Mouse (Mus musculus): Measurements from ENCODE around the gene Inha. TPM values are rescaled to one million over a fixed set of nuclear protein-coding genes. Genes with fewer than 3 reads are reported as not detected.
A peak's percentile ranks its signal among the peaks of the same experiment; 100 is the strongest.

The Inha gene
- total RNA-seq (2017): not detected in 3 replicates

- ATAC-seq (replicated peaks; ENCODE audit: insufficient number of reproducible peaks, low FRiP score, low TSS enrichment, poor library complexity, severe bottlenecking): no peak
These were observed at the start of gene Inha for GRCm38 (mm10) chr1:75507006-75507405. TSS of gene Inha (plus strand) at chr1:75507077.

- no peak for ATAC-seq (replicated peaks; ENCODE audit: insufficient number of reproducible peaks, low FRiP score, low TSS enrichment, poor library complexity, severe bottlenecking)
These were observed 49.2 kb upstream of the Inha start for GRCm38 (mm10) chr1:75457710-75458024.

DNA sequence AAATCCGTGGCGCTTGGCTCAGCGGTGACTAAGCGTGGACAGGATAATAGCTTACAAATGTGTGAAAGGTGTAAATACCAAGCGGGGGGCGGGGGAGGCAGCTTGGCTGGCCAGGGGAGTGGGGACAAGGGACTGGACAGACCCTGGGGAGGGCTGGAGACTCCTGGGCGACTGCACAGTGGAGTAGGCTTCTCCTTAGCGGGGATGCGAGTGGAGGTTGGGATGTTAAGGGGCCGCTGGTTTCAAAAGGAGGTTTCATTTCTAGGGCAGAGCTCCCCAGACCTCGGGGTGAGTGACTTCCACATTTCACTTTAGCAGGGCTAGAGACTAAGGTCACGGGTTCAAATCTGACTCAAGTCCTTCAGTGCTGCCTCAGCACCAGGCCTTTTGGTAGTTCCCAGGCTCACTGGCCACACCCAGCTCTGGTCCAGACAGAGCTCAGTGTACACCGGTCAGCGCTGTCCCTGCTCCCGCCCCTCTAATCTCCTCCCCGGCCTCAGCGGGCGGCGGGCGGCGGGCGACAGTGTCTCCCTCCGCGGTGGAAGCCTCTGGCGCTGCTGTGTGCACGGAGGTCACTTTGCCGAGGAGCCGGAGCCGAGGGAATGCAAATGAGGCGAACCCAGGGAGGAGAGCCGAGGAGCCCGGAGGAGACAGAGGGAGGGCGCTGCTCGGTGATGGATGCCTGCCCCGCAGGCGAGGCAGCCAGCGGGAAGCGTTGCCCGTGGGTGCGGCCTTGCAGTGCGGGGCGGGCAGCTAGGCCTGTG lies 48.7 kb upstream of the Inha start:
- ATAC-seq (replicated peaks; ENCODE audit: insufficient number of reproducible peaks, low FRiP score, low TSS enrichment, poor library complexity, severe bottlenecking): no peak

- ATAC-seq (replicated peaks; ENCODE audit: insufficient number of reproducible peaks, low FRiP score, low TSS enrichment, poor library complexity, severe bottlenecking): no peak
These were observed 47.8 kb upstream of the Inha start for GRCm38 (mm10) chr1:75458789-75459684.

DNA sequence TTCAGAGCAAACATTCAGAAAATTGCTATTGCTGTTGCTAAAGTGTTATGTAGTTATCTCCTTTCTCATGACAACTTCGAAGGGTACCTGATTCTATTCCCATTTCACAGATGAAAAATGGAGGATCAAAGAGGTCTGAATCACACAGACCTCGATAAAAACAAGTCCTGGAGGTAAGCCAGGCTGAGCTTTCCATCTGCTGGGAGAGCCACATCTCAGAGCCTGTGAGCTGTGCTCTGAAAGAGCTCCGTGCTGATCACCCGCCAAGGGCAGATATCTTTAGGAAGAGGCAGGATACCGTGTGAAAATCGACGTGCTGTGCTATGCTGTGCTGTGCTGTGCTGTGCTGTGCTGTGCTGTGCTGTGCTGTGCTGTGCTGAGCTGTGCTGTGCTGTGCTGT lies 46.6 kb upstream of the Inha start:
- no peak for ATAC-seq (replicated peaks; ENCODE audit: insufficient number of reproducible peaks, low FRiP score, low TSS enrichment, poor library complexity, severe bottlenecking)

- no peak for ATAC-seq (replicated peaks; ENCODE audit: insufficient number of reproducible peaks, low FRiP score, low TSS enrichment, poor library complexity, severe bottlenecking)
These were observed 44.2 kb upstream of the Inha start for GRCm38 (mm10) chr1:75462636-75463035.

DNA sequence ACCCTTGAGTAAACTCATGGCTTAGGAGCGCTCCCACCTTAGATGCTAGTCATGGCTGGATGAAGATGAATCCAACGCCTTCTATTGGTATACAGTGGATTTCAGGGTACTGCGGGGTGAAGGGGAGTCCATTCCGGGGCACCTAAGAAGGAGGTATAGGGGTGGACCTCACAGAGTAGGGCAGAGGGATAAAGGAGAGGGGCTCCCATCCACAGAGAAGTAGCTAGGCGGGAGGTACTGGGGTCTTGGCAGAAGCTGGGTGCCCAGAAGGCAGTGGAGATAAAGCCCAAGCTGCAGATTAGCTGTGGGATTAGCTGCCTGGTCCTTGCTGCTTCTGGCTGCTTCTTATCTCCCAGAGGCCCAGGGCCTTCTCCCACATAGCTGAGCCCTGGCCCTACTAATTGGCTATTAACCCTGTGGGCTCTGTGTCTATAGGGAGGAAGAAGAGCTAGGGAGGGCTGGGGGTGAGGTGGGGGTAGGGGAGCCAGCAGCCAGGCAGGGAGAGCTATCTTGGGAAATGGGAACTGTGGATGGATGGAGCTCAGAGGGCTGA lies 43.1 kb upstream of the Inha start:
- no peak for ATAC-seq (replicated peaks; ENCODE audit: insufficient number of reproducible peaks, low FRiP score, low TSS enrichment, poor library complexity, severe bottlenecking)

DNA sequence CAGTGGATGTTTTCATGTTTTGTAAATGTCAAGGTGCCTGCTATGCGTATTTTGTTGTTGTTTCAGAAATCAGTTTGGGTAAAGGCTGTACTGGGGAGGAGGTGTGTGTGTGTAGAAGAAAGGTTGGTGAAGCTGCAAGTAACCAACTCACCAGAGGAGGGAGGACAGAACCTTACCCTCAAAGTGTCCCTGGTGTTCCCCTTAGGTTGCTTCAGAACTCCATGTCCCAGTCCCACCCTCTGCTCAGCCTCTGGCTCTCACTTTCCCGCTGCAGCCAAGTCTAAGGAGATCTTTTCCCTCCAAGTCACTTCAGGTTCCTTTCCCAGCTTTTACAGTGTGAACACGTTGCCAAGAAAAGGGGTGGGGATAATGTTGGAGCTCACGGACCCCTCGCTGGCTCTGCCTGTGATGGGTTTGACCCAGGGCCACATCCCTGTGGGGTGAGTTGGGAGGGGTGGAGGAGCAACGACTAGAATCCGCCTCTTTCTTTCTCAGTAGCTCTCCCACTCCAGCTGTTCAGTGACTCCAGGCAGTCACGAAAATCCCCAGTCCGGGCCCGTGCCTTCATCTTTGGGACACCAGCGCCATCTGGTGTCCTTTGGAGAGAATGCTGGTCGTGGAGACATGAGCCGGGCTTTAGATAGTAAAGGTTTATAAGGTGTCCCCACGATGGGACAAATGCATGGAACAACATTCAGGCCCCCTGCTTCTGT lies 39.5 kb upstream of the Inha start:
- 0 out of 2 replicates have a peak, but pooled peaks have one; percentile 52 for ATAC-seq (replicated peaks; ENCODE audit: insufficient number of reproducible peaks, low FRiP score, low TSS enrichment, poor library complexity, severe bottlenecking)

DNA sequence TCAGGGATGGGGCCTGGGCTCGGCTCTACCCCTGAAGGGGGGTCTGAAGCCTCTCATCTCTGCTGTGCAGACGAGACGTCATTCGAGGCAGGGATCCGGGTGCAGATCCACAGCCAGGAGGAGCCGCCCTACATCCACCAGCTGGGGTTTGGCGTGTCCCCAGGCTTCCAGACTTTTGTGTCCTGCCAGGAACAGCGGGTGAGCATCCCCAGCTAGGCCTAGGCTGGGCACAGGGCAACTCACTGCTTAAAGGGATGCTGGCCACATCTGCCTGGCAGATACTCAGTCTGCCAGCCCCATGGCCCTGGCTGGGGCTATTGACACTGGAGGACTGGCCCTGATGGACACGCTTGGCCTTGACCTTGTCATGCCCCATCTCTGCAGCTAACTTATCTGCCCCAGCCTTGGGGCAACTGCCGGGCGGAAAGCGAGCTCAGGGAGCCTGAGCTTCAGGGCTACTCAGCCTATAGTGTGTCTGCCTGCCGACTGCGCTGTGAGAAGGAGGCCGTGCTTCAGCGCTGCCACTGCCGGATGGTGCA lies 37.5 kb upstream of the Inha start:
- no peak for ATAC-seq (replicated peaks; ENCODE audit: insufficient number of reproducible peaks, low FRiP score, low TSS enrichment, poor library complexity, severe bottlenecking)

DNA sequence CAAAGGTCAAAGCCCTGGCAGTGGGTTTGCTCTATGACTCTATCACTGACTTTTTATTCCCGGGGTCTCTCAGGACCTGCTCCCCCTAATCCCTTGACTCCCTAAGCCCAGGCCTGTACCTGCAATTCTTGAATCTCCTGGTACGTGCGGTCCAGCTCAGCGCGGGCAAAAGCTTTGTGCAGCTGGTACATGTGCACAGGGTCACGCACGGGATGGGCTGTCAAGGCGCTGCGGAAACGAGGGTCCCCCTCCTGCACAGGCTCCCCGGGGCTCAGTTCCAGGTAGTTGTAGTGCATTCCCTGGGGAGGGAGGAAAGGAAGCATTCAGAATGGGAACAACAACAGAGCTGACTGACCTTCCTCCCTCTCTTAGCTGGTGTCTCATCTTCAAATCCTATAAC lies 30.4 kb upstream of the Inha start:
- ATAC-seq (replicated peaks; ENCODE audit: insufficient number of reproducible peaks, low FRiP score, low TSS enrichment, poor library complexity, severe bottlenecking): no peak

DNA sequence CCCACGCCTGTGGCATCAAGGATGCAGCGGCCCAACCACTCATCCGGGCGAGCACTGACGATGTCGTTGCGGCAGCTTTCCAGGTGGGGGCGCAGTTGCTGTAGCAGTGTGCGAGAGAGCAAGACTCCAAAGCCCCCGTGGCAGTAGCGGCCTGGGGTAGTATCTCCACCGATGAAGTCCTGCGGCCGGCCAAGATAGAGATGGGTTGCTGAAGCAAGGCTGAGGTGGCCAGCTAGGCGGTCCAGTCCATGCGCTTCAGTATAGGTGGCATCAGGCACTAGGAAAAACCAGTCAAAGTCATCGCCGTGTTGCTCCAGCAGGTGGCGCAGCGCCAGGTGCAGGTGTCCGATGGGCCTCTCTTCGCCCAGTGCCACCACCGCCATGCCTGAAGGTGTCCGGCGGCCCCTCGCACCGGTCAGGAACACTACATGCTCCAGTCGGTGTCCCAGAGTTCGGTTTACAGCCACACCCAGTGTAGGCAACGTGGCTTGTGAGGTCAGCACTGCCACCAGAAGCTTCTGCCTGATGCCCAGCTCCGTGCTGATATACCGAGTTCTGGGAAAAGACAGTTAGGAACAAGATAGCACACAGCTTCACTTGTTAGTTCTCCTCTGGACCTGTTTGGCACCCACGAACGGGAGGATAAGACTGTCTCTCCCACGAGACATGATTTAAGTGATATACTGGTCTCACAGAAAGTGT lies 29.5 kb upstream of the Inha start:
- ATAC-seq (replicated peaks; ENCODE audit: insufficient number of reproducible peaks, low FRiP score, low TSS enrichment, poor library complexity, severe bottlenecking): peak; percentile 24

DNA sequence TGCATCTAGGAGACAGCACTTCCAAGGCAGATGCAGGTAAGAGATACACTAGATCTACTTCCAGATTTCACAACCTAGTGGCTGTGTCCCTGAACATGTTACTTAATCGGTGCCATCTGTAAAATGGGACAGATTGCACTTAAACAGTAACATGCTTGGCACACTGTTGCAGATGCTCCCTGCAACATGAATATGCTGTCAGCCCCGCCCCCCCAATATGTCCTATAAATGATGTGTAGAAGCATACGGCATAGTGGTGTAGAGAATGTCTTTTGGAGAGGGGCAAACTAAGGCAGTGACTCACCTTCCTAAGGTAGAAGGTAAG lies 28.9 kb upstream of the Inha start:
- no peak for ATAC-seq (replicated peaks; ENCODE audit: insufficient number of reproducible peaks, low FRiP score, low TSS enrichment, poor library complexity, severe bottlenecking)

DNA sequence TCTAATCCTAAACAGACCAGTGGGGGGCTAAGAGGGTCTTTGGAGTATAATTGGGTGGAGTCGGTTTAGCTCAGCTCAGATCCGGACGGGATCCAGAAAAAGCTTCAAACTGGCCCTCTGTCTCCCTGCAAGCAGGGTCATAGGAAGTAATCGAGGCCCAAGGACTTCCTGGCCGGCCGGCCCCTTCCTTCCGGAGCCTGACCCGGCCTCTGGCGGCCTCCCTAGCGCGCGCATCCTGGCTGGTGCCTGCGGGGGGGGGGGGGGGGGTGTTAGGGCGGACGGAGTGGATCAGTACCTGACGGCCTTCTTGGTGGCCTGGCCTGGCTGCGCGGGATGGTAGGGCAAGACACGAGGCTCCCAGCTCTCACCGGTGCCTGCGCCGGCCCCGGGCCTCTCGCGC lies 28.4 kb upstream of the Inha start:
- ATAC-seq (replicated peaks; ENCODE audit: insufficient number of reproducible peaks, low FRiP score, low TSS enrichment, poor library complexity, severe bottlenecking): no peak

GRCm38 (mm10) chr1:75478916-75479634 lies 27.8 kb upstream of the Inha start, which contains the start of the genes Chpf and Tmem198:
TSS of gene Chpf (minus strand) at chr1:75479307.
TSS of gene Tmem198 (plus strand) at chr1:75479532.
- peak; percentile 85 for ATAC-seq (replicated peaks; ENCODE audit: insufficient number of reproducible peaks, low FRiP score, low TSS enrichment, poor library complexity, severe bottlenecking)

DNA sequence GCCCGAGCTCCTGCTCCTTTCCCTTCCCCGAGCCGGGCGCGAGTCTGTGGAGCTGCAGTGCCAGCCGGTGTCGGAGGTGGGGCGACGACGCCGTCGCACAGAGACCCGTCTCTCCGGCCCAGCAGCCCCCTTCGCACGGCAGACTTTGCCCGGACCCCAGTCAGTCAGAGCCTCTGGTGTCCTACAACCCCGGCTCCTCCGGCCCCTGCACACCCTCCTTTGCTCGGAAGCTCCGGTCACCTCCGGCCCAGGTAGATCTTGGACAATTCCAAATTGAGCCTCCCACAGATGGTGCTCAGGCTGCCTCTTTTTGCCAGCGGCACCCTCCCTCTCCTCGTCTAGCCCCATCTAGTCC lies 27.3 kb upstream of the Inha start:
- ATAC-seq (replicated peaks; ENCODE audit: insufficient number of reproducible peaks, low FRiP score, low TSS enrichment, poor library complexity, severe bottlenecking): no peak

DNA sequence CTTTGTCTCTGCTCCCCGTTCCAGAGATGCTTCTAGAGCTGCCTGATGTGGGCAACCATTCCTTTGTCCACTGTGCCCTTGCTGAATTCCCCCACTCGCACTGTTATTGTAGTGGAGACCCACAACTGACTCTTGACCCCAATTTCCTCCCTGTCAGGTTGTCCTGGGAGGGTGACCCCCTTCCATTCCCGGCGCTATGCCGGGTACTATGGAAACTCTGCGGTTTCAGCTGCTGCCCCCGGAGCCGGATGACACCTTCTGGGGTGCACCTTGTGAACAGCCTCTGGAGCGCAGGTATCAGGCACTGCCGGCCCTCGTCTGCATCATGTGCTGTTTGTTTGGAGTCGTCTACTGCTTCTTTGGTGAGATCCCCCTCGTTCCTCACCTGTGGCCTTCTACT lies 26.8 kb upstream of the Inha start:
- ATAC-seq (replicated peaks; ENCODE audit: insufficient number of reproducible peaks, low FRiP score, low TSS enrichment, poor library complexity, severe bottlenecking): no peak

DNA sequence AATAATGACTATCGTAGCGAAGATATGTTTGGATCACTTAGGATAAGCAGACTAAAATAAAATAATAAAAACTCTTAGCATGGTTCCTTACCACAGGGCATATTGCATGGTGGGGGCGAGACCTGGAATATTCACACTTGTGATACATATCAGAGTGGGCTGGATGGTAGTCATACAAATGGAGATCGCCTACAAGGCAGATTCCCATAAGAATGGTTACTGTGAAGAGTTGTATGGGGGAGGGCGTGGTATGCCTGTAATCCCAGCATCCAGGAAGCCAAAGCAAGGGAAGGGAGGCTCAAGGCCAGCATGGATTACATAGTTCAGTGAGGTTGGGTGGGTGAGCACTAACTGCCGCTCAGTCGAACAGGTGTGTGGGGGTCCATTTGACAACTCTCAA lies 26.1 kb upstream of the Inha start:
- no peak for ATAC-seq (replicated peaks; ENCODE audit: insufficient number of reproducible peaks, low FRiP score, low TSS enrichment, poor library complexity, severe bottlenecking)

- ATAC-seq (replicated peaks; ENCODE audit: insufficient number of reproducible peaks, low FRiP score, low TSS enrichment, poor library complexity, severe bottlenecking): no peak
These were observed 20.3 kb upstream of the Inha start for GRCm38 (mm10) chr1:75486561-75486960.
